Mouse (Mus musculus) MEL (cell line): ENCODE data around the gene Prr5l. TPM values are rescaled to one million over a fixed set of nuclear protein-coding genes. Genes with fewer than 3 reads are reported as not detected.

Source experiments
- DNase-seq: peaks from one replicate; pipeline ENCODE4 v3.0.0; 2011; ENCODE audit warnings: low read depth, low spot score
- H3K27ac ChIP-seq: 2 replicates; pipeline ENCODE4 v1.5.1; 2012; ENCODE audit warnings: low read depth, mild to moderate bottlenecking, control low read depth, low read length, moderate library complexity; ENCODE audit not compliant: control insufficient read depth
- H3K27me3 ChIP-seq, 2 experiments: fragments of 150-350 bp in 1 of 2; sonication (generic) in 1 of 2; 2 replicates each; pipeline ENCODE4 v1.6.1; 2012; ENCODE audit warnings: low read length in 2 of 2, mild to moderate bottlenecking in 2 of 2, improper control_type of control experiment in 1 of 2, moderate library complexity in 1 of 2; ENCODE audit not compliant: insufficient read depth in 2 of 2, control insufficient read depth in 1 of 2
- H3K36me3 ChIP-seq, 2 experiments: 2 replicates each; pipeline ENCODE4 v1.6.1; 2012 to 2014; ENCODE audit warnings: low read length in 2 of 2, improper control_type of control experiment in 1 of 2, inconsistent platforms in 1 of 2, mild to moderate bottlenecking in 1 of 2; ENCODE audit not compliant: insufficient read depth in 2 of 2, control insufficient read depth in 1 of 2
- H3K4me1 ChIP-seq, 2 experiments: fragments of 150-350 bp in 1 of 2; sonication (generic) in 1 of 2; 2 replicates each; pipeline ENCODE4 v1.6.1; 2012; ENCODE audit warnings: low read length in 2 of 2, improper control_type of control experiment in 1 of 2, mild to moderate bottlenecking in 1 of 2; ENCODE audit not compliant: insufficient read depth in 2 of 2, control insufficient read depth in 1 of 2
- H3K4me3 ChIP-seq, 2 experiments: fragments of 150-350 bp in 1 of 2; sonication (generic) in 1 of 2; 2 replicates each; pipeline ENCODE4 v1.5.1; 2012; ENCODE audit warnings: low read depth in 2 of 2, low read length in 2 of 2, mild to moderate bottlenecking in 2 of 2, moderate library complexity in 2 of 2, control low read depth in 1 of 2, improper control_type of control experiment in 1 of 2; ENCODE audit not compliant: control insufficient read depth in 1 of 2, insufficient read depth in 1 of 2
- H3K79me2 ChIP-seq: 2 replicates; pipeline ENCODE4 v1.6.1; 2012; ENCODE audit warnings: mild to moderate bottlenecking, low read length, moderate library complexity; ENCODE audit not compliant: control insufficient read depth, poor library complexity, insufficient read depth
- H3K9ac ChIP-seq: 2 replicates; pipeline ENCODE4 v1.6.1; 2012; ENCODE audit warnings: low read depth, mild to moderate bottlenecking, control low read depth, low read length, moderate library complexity; ENCODE audit not compliant: control insufficient read depth, poor library complexity, severe bottlenecking
- H3K9me3 ChIP-seq: fragments of 150-350 bp; sonication (generic); replicated peaks from 2 replicates; pipeline ENCODE4 v1.6.1; 2012; ENCODE audit warnings: mild to moderate bottlenecking, low read length, improper control_type of control experiment, moderate library complexity; ENCODE audit not compliant: insufficient read depth
- BHLHE40 ChIP-seq: IDR thresholded peaks from 2 replicates; pipeline ENCODE4 v1.6.1; 2012; ENCODE audit warnings: low read depth, mild to moderate bottlenecking, inconsistent platforms, low read length, improper control_type of control experiment, borderline replicate concordance
- CTCF ChIP-seq, 3 experiments: IDR thresholded peaks in 2 of 3; conservative IDR thresholded peaks in 1 of 3; 2 replicates each; pipeline ENCODE4 v1.5.1; 2011 to 2012; ENCODE audit warnings: low read length in 3 of 3, low read depth in 2 of 3, mild to moderate bottlenecking in 2 of 3, improper control_type of control experiment in 1 of 3, inconsistent platforms in 1 of 3, mixed read lengths in 1 of 3, moderate library complexity in 1 of 3; ENCODE audit not compliant: control insufficient read depth in 1 of 3, insufficient read depth in 1 of 3, poor library complexity in 1 of 3, severe bottlenecking in 1 of 3
- E2F4 ChIP-seq: IDR thresholded peaks from 2 replicates; pipeline ENCODE4 v1.6.1; 2011; ENCODE audit warnings: low read depth, low read length, improper control_type of control experiment, borderline replicate concordance
- EP300 ChIP-seq, 2 experiments: IDR thresholded peaks; 2 replicates each; pipeline ENCODE4 v1.6.1; 2011; ENCODE audit warnings: improper control_type of control experiment in 2 of 2, low read length in 2 of 2, low read depth in 1 of 2, mild to moderate bottlenecking in 1 of 2
- ETS1 ChIP-seq: IDR thresholded peaks from 2 replicates; pipeline ENCODE4 v1.6.1; 2012; ENCODE audit warnings: low read depth, mild to moderate bottlenecking, inconsistent platforms, low read length, improper control_type of control experiment, moderate library complexity
- GABPA ChIP-seq: IDR thresholded peaks from 2 replicates; pipeline ENCODE4 v1.6.1; 2012; ENCODE audit warnings: low read depth, mild to moderate bottlenecking, inconsistent platforms, low read length, improper control_type of control experiment, moderate library complexity
- GATA1 ChIP-seq: IDR thresholded peaks from 2 replicates; pipeline ENCODE4 v1.6.1; 2011; ENCODE audit warnings: low read depth, low read length, improper control_type of control experiment
- MAFK ChIP-seq: IDR thresholded peaks from 2 replicates; pipeline ENCODE4 v1.6.1; 2011; ENCODE audit warnings: low read depth, mild to moderate bottlenecking, low read length, improper control_type of control experiment, borderline replicate concordance
- MAZ ChIP-seq: IDR thresholded peaks from 2 replicates; pipeline ENCODE4 v1.6.1; 2012; ENCODE audit warnings: low read depth, mild to moderate bottlenecking, inconsistent platforms, low read length, improper control_type of control experiment
- MEF2A ChIP-seq: IDR thresholded peaks from 2 replicates; pipeline ENCODE4 v1.6.1; 2014; ENCODE audit warnings: low read depth, mild to moderate bottlenecking, inconsistent platforms, low read length, improper control_type of control experiment; ENCODE audit not compliant: poor library complexity, insufficient replicate concordance, severe bottlenecking; ENCODE audit errors: extremely low read depth
- MYB ChIP-seq: IDR thresholded peaks from 2 replicates; pipeline ENCODE4 v1.6.1; 2011; ENCODE audit warnings: mild to moderate bottlenecking, low read depth, low read length, improper control_type of control experiment
- MYC ChIP-seq: IDR thresholded peaks from 2 replicates; pipeline ENCODE4 v1.6.1; 2011; ENCODE audit warnings: low read depth, mild to moderate bottlenecking, low read length, improper control_type of control experiment, moderate library complexity
- NRF1 ChIP-seq: IDR thresholded peaks from 2 replicates; pipeline ENCODE4 v1.6.1; 2014; ENCODE audit warnings: low read depth, mild to moderate bottlenecking, inconsistent platforms, low read length, improper control_type of control experiment, moderate library complexity; ENCODE audit not compliant: poor library complexity, insufficient read depth, severe bottlenecking
- POLR2A ChIP-seq, 2 experiments: IDR thresholded peaks; 2 replicates each; pipeline ENCODE4 v1.6.1; 2011 to 2012; ENCODE audit warnings: low read length in 2 of 2, mild to moderate bottlenecking in 2 of 2, control low read depth in 1 of 2, improper control_type of control experiment in 1 of 2, low read depth in 1 of 2, moderate library complexity in 1 of 2; ENCODE audit not compliant: control insufficient read depth in 1 of 2, insufficient read depth in 1 of 2, poor library complexity in 1 of 2
- SMC3 ChIP-seq: IDR thresholded peaks from 2 replicates; pipeline ENCODE4 v1.6.1; 2011; ENCODE audit warnings: low read depth, low read length, improper control_type of control experiment
- TAL1 ChIP-seq: IDR thresholded peaks from 2 replicates; pipeline ENCODE4 v1.6.1; 2012; ENCODE audit warnings: mild to moderate bottlenecking, inconsistent platforms, low read length, moderate library complexity, mixed read lengths
- TBP ChIP-seq: IDR thresholded peaks from 2 replicates; pipeline ENCODE4 v1.8.0; 2011; ENCODE audit warnings: low read depth, low read length, improper control_type of control experiment
- UBTF ChIP-seq: IDR thresholded peaks from 2 replicates; pipeline ENCODE4 v1.6.1; 2012; ENCODE audit warnings: low read depth, mild to moderate bottlenecking, inconsistent platforms, low read length, improper control_type of control experiment, moderate library complexity, borderline replicate concordance; ENCODE audit not compliant: insufficient read depth
- USF1 ChIP-seq: IDR thresholded peaks from 2 replicates; pipeline ENCODE4 v1.6.1; 2014; ENCODE audit warnings: low read depth, mild to moderate bottlenecking, inconsistent platforms, low read length, improper control_type of control experiment, moderate library complexity
- USF2 ChIP-seq, 2 experiments: IDR thresholded peaks; 2 replicates each; pipeline ENCODE4 v1.6.1; 2011 to 2012; ENCODE audit warnings: improper control_type of control experiment in 2 of 2, low read length in 2 of 2, borderline replicate concordance in 1 of 2, inconsistent platforms in 1 of 2, low read depth in 1 of 2, mild to moderate bottlenecking in 1 of 2; ENCODE audit not compliant: insufficient read depth in 1 of 2
- ZC3H11A ChIP-seq: IDR thresholded peaks from 2 replicates; pipeline ENCODE4 v1.6.1; 2012; ENCODE audit warnings: low read depth, mild to moderate bottlenecking, inconsistent platforms, low read length, improper control_type of control experiment
- polyA plus RNA-seq, 2 experiments: library from polyadenylated mRNA; stranded (reverse) in 1 of 2; unstranded in 1 of 2; fragments of >175 nt in 1 of 2; fragments of >200 nt in 1 of 2; gene quantifications; 2 replicates each; pipeline versions ENCODE4 v1.2.1 to v1.2.4; 2012; ENCODE audit warnings: low replicate concordance in 2 of 2, low read depth in 1 of 2; ENCODE audit not compliant: insufficient read length in 2 of 2, insufficient read depth in 1 of 2, missing spikeins in 1 of 2
- total RNA-seq: library from RNA; depleted of rRNA; stranded (reverse); fragments of 300-350 nt; gene quantifications from 2 replicates; pipeline ENCODE4 v1.2.3, GENCODE M21; 2012

Gene Prr5l
- total and polyA plus RNA-seq, 3 experiments, result 0.04 TPM; not detected in 2

DNA sequence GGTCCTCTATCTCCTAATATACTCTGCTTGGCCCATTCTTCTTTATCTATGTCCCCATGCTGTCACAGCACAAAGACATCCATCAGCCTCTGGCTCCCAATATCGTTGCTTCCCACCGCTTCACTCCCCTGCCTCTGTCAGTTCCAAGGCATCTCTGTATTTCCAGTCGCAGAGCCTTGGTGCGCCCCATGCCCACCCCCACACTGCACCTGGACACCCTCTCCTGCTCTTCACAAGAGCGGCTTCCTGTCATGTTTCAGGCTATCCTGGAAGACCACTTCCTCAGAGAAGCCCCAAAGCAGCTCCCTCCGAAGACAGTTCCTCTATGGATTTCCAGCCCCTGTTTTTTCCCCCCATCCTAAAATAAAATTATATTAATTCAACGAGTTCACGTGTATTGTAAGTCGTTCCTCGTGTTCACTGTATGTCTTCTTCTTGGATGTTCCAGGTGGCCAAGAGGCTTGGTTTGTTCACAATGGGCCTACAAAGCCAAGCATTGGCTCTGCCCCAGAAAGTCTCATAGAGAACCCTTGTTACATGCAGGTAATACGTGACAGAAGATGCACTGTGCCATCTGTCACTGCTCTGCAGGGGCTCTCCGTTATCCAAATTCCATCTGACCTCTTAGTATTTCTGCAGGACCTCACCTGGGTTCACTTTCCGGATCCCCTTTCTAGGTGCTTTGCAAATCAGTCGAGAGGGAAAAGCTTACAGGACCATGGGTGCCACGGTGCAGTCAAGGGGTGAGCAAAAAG is 26.7 kb upstream of the Prr5l start:
- TF ChIP-seq TAL1 (no peak), MYC (no peak), BHLHE40 (no peak), ZC3H11A (no peak), GATA1 (no peak), GABPA (no peak)

GRCm38 (mm10) chr2:101908773-101909172 is 25.9 kb upstream of the Prr5l start:
- no peak overlapping the region for H3K9ac ChIP-seq
- H3K4me1 ChIP-seq, result 0 out of 4 replicates have a peak, but pooled peaks cover 0 to 4% of the 10 kb centered on the region in 2 experiments
- H3K9me3 ChIP-seq, result no peaks in the 10 kb centered on the region
- no peaks in the 10 kb centered on the region for H3K79me2 ChIP-seq
- no peak overlapping the region for H3K27ac ChIP-seq
- TF ChIP-seq USF2 (IDR thresholded peaks at IDR 0.05; ENCODE audit: borderline replicate concordance in 1 of 2, insufficient read depth in 1 of 2, low read depth in 1 of 2, low read length in 2 of 2), result no peak
- TF ChIP-seq GATA1, result peak; percentile 38; the same call in 1 of the 2 replicates
- no peak for TF ChIP-seq USF1
- TF ChIP-seq E2F4, result no peak
- peak; percentile 91 for TF ChIP-seq TBP
- no peak for TF ChIP-seq MEF2A
- TF ChIP-seq NRF1, result no peak
- TF ChIP-seq MAZ, result no peak
- no peak for TF ChIP-seq SMC3
- TF ChIP-seq EP300 (IDR thresholded peaks at IDR 0.05; ENCODE audit: low read depth in 1 of 2, low read length in 2 of 2), result peak in 1 of 2 experiments; percentile 10; a peak in 2 of 4 replicates
- TF ChIP-seq POLR2A (IDR thresholded peaks at IDR 0.05; ENCODE audit: control insufficient read depth in 1 of 2, insufficient read depth in 1 of 2, low read depth in 1 of 2, low read length in 2 of 2, poor library complexity in 1 of 2), result no peak
- TF ChIP-seq ETS1, result 0 out of 2 replicates have a peak, but pooled peaks have one; percentile 10
- no peak for TF ChIP-seq CTCF (IDR thresholded peaks at IDR 0.05 in 2 of 3, conservative IDR thresholded peaks at IDR 0.05 in 1 of 3; ENCODE audit: control insufficient read depth in 1 of 3, insufficient read depth in 1 of 3, low read depth in 2 of 3, low read length in 3 of 3, poor library complexity in 1 of 3, severe bottlenecking in 1 of 3)
- no peak for TF ChIP-seq MYB
- TF ChIP-seq MAFK, result no peak
- TF ChIP-seq UBTF, result no peak
- no peak for TF ChIP-seq MYC
- peaks cover 0 to 2% of the 10 kb centered on the region in 2 experiments; a peak in 1 of 4 replicates for H3K27me3 ChIP-seq
- no peak overlapping the region for H3K4me3 ChIP-seq
- H3K36me3 ChIP-seq, result no peaks in the 10 kb centered on the region
- peak; percentile 81 for DNase-seq

More for the DNA sequence above, 26.7 kb upstream of the Prr5l start:
- no peaks in the 10 kb centered on the region for H3K79me2 ChIP-seq
- H3K27ac ChIP-seq, result no peak overlapping the region
- H3K9ac ChIP-seq, result no peak overlapping the region
- no peaks in the 10 kb centered on the region for H3K9me3 ChIP-seq
- 0 out of 4 replicates have a peak, but pooled peaks cover 0 to 4% of the 10 kb centered on the region in 2 experiments for H3K4me1 ChIP-seq
- no peak overlapping the region for H3K4me3 ChIP-seq
- DNase-seq, result no peak
- H3K36me3 ChIP-seq, result no peaks in the 10 kb centered on the region
- H3K27me3 ChIP-seq, result peaks cover 0 to 2% of the 10 kb centered on the region in 2 experiments; a peak in 1 of 4 replicates
